Mouse (Mus musculus) embryo, embryonic 11.5 days (tissue): ENCODE data around the gene Ip6k1.

Source experiments
- DNase-seq: peaks from one replicate; pipeline ENCODE4 v3.0.0-alpha.2; 2012; ENCODE audit warnings: low read depth, low spot score

Ip6k1 gene

GRCm38 (mm10) chr9:108056361-108057261 lies 54.3 kb downstream of the Ip6k1 start:
- no peak for DNase-seq

- DNase-seq, result no peak
Measured at GRCm38 (mm10) chr9:108057262-108057562, 54.9 kb downstream of the Ip6k1 start.

- no peak for DNase-seq
Measured at GRCm38 (mm10) chr9:108058291-108058690, 56.0 kb downstream of the Ip6k1 start.

- DNase-seq, result no peak
Measured at GRCm38 (mm10) chr9:108062142-108062541, 59.8 kb downstream of the Ip6k1 start.

- no peak for DNase-seq
Measured at GRCm38 (mm10) chr9:108063361-108063760, 61.1 kb downstream of the Ip6k1 start.

- no peak for DNase-seq
Measured at GRCm38 (mm10) chr9:108065491-108066011, 63.2 kb downstream of the Ip6k1 start.

GRCm38 (mm10) chr9:108067199-108067598 lies 64.9 kb downstream of the Ip6k1 start:
- no peak for DNase-seq

- peak; percentile 83 for DNase-seq
Measured at GRCm38 (mm10) chr9:108067900-108068299, 65.6 kb downstream of the Ip6k1 start.

GRCm38 (mm10) chr9:108069007-108069406 lies 66.7 kb downstream of the Ip6k1 start:
- DNase-seq, result no peak

- DNase-seq, result no peak
Measured at GRCm38 (mm10) chr9:108069529-108069928, 67.2 kb downstream of the Ip6k1 start.

GRCm38 (mm10) chr9:108071801-108072200 lies 69.5 kb downstream of the Ip6k1 start:
- DNase-seq, result no peak

GRCm38 (mm10) chr9:108072481-108072924 lies 70.2 kb downstream of the Ip6k1 start:
- DNase-seq, result no peak

- DNase-seq, result no peak
Measured at GRCm38 (mm10) chr9:108073141-108073930, 71.0 kb downstream of the Ip6k1 start.

- no peak for DNase-seq
Measured at GRCm38 (mm10) chr9:108080168-108080567, 77.9 kb downstream of the Ip6k1 start, which contains the start of gene Mst1. Gene Mst1 (plus strand): TSS chr9:108080436.

GRCm38 (mm10) chr9:108082549-108082948 lies 80.2 kb downstream of the Ip6k1 start:
- no peak for DNase-seq

GRCm38 (mm10) chr9:108082988-108083431 lies 80.7 kb downstream of the Ip6k1 start, which contains the start of gene Rnf123:
Gene Rnf123 (minus strand): TSS chr9:108083346.
- no peak for DNase-seq

- no peak for DNase-seq
Measured at GRCm38 (mm10) chr9:108083561-108083960, 81.3 kb downstream of the Ip6k1 start.

GRCm38 (mm10) chr9:108085261-108085660 lies 83.0 kb downstream of the Ip6k1 start:
- no peak for DNase-seq

GRCm38 (mm10) chr9:108090611-108091120 lies 88.4 kb downstream of the Ip6k1 start:
- DNase-seq, result no peak

- no peak for DNase-seq
Measured at GRCm38 (mm10) chr9:108093586-108093985, 91.3 kb downstream of the Ip6k1 start.

- peak; percentile 88 for DNase-seq
Measured at GRCm38 (mm10) chr9:108094184-108094941, 92.1 kb downstream of the Ip6k1 start, which contains the start of gene Apeh. Gene Apeh (minus strand): TSS chr9:108094606.
